Mouse (Mus musculus): ENCODE results near the gene Entpd3. TPM values are rescaled to one million over a fixed set of nuclear protein-coding genes. Genes with fewer than 3 reads are reported as not detected.

Gene Entpd3
- polyA plus RNA-seq, 1 experiment from 2014 or later, result 4.0 TPM

Other genes with a start within 250 kb of the Entpd3 start
- gene Myrip, start 238.3 kb upstream of the Entpd3 start, polyA plus RNA-seq (2015; fragmentation: Nextera tagmentation; extraction: Ambion mirVana), result 5.2 and 6.5 TPM in 2 replicates
- gene Eif1b, start 47.6 kb upstream of the Entpd3 start, polyA plus RNA-seq (2015; fragmentation: Nextera tagmentation; extraction: Ambion mirVana), result 294 and 304 TPM in 2 replicates
- gene Rpl14, start 31.6 kb downstream of the Entpd3 start, polyA plus RNA-seq (2015; fragmentation: Nextera tagmentation; extraction: Ambion mirVana), result 370 and 375 TPM in 2 replicates